Mouse (Mus musculus): ENCODE measurements at regions not wholly inside any gene's neighbourhood (a gene's known extent, or its start where the extent isn't known, plus 50 kb on each side); places are given as distances from the start of the nearest gene placed in this dataset.

DNA sequence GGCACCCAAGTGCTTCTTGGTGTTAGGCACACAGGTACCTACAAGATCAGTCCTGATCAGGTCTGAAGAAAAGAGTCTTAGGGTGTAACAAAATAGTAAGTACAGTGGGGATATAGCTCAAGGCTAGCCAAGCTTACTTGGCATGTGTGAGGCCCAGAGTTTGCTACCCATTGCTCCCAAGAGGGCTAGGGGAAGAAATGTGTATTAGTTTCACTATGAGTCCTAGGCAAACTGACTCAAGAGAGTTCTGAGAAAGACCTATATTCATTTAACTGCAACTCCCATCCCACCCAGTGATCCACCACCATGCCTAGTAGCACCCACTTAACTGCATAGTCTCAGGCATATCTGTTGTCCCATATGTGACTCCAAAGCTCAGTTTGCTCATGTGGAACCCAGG is 84.5 kb upstream of the Cdkn2b start:
- DNase-seq = no peak

DNA sequence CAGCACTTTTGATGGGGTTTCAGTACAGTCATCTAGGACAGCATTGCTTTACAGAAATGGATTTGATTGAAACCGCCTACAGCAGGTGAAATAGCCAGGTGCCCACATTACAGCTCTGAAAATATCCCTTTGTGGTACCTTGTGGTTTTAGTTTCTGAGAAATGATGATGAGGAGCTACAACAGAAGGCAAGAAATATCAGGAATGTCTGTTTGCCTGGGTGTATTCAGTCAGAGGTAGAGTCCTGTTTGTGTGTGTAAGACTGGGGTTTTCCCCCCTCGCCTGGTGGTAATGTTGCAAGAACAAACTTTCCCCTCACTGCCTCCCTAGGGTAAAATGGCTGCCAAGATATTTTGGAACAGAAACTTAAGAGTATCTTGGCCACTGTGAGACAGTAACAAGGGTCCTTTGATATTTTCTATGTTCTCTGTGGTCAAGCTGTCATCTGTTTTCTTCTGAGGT is 82.4 kb upstream of the Cdkn2b start:
- DNase-seq = no peak

DNA sequence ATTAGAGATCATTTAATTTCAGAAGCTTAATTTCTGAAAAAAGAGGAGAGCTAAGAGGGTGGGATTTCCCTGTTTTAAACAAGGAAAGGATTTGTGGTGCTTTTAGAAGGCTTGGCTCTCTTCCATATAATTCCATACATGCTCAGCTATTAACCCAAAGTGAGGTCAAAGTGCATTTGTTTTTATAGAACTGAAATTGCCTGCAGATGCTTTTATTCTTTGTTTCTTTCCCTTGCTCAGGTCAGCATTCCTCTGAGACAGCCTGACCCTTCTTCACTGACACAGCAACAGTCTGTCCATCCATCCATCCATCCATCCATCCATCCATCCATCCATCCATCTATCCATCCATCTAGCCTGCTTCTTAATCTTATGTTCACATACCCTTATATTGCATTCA is 82.0 kb upstream of the Cdkn2b start:
- DNase-seq = no peak

DNA sequence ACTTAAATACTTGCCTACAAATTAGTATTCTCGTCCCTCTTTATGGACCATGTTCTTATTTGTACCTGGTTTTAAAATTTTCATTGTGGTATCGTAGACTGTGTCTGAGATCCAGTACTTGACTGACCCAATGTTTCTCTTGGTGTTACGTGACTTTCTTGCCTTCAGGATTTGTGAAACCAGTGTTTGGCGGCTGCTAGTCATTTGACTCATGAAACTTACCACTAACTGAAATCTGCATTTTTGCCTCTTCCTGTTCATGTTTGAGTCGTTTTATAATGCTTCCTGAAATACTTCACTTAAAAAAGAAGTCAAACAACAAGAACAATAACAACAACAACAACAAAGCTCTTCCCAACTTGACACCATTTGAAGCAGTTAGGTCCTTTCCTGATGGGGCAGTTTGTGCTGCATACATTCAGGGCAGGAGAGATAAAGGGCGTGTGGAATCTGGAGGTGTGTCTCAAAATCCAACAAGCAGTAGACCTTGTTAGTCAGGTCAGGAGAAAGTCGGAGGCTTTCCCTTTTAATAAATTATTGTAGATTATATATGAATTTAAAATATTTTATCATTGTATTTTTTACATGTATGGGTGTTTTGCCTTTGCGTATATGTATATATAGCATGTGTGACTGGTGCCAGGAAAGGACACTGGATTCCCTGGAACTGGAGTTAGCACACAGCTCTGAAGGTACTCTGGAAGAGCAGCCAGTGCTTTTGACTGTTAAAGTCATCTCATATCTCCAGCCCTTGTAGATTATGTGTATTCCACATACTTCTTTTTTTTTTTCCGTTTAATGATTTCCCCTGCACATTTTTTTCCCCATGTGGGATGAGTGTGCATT is 80.8 kb upstream of the Cdkn2b start:
- no peak for DNase-seq

DNA sequence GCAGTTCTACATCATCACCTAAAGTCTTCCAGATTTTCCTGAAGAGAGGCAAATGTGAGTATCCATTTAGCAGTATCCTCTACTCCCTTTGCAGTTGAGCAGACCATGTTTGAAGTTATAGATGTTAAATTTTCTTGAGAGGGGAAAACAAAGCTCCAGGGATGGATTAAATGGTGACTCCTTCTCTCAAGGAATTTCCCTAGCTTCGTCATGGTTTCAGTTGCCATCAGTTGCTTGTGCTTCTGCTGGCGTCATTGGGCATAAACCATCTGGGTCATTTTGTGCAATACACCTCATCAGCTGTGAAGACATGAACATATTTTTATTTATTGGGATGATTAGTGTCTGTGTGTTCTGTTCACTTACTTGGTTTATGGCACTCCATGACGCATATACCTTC is 72.7 kb upstream of the Cdkn2b start:
- DNase-seq = no peak

DNA sequence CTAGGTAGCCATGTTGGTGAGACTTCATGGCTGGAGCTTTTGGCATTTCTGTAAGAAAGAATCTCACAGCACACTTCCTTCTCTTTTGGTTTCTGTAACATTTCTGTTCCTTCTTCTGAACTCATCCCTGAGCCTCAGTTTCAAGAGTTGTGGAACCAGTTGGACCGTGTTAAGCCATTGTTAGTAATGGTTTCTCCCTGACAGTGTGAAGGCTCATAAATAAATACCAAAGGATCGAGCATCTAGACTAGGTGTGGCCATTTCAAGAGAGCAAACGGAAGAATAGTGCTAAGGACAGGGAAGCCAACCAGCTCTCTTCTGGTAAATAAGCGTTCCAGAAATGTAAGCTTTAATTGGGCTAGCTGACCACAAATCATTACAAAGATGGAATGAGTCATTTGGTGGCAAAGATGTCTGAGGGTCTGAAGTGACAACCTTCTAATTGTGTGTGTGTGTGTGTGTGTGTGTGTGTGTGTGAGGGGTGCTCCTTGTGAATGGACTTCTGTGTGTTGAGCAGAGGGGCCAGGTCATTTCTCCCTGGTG is 71.7 kb upstream of the Cdkn2b start:
- DNase-seq = no peak

DNA sequence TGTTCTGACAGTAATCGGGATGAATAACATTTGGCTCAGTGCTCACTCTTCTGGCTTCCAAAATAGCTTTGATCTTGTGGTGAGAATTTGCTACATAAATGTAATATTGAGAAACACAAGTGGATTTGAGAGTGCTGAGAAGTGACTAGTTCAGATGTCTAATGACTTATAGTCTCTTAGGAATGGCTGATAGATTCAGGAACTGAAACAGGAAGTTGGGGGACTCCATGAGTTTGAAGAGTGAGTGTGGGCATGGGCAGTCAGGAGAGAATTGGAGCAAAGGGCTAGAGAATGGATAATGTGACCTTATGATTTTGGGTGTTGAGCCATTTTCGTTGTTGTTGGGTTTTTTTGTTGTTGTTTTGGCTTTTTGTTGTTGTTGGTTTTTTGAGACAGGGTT is 70.9 kb upstream of the Cdkn2b start:
- DNase-seq = no peak

DNA sequence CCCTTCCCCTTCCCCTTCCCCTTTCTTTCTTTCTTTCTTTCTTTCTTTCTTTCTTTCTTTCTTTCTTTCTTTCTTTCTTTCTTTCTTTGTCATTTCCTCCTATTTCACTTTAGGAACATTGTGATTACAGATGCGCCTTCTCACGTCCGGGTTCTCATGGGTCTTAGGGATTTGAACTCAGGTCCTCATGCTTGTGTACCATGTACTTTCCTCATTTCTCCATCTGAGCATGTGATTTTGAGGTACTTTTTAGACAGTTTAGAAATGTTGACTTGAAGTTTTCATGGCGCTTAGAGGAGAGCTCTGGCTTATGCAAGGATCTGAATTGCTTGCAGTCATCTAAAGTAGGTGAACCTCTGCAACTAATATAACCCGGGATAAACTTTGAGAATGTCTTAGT is 70.2 kb upstream of the Cdkn2b start:
- no peak for DNase-seq

DNA sequence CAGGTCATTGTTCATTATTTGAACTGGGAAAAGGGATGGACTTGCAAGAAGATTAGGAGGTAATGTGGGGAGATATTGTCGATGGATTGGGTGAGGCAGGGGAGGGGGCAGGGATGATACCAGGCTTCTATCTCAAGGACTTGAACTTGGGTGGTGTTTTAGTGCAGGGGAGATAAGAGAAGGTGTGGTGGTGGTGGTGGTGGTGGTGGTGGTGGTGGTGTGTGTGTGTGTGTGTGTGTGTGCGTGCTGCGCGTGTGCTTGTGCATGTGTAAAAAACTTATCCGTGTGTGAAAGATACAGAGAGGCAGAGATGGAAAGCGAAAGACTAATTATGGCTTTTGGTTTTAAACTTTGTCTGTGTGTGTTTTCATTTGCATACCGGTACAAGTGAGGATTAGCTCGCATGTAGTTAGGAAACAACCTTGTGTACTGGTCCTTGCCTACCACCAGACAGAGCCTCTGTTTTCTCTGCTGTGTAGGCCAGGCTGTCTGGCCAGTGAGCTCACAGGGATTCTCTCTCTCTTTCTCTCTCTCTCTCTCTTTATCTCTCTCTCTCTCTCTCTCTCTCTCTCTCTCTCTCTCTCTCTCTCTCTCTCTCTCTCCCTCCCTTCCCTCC is 69.6 kb upstream of the Cdkn2b start:
- no peak for DNase-seq

DNA sequence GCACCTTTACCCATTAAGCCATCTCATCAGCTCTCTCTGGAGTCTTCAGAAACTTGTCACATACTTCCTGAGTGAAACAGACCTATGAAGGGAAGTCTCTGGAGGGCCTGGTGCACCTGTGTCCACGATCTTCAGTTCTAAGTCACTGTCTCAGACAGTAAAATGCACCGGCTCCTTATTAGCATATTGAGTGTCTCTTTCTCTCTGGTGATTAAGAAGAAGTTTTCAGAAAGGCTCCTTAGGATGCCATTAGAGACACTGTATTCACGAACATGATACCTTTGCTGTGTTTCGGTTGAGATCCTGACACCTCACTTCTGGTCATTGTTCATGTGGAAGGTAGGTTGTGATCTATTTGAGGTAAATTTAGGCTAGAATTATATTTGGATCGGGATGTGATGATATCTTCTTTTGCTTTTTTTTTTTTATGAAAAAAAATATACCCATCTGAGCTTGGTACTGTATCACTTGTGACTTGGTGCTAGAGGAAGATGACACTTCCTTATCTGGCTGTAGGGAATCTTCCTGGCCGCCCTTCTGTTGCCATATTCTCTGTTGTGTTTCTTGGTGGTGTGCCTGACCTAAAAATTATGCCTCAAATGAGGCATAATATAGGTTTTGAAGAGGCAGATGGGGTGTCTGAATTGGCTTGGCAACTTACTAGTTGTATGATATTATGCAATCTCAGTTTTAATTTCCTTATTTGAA is 68.9 kb upstream of the Cdkn2b start:
- no peak for DNase-seq

DNA sequence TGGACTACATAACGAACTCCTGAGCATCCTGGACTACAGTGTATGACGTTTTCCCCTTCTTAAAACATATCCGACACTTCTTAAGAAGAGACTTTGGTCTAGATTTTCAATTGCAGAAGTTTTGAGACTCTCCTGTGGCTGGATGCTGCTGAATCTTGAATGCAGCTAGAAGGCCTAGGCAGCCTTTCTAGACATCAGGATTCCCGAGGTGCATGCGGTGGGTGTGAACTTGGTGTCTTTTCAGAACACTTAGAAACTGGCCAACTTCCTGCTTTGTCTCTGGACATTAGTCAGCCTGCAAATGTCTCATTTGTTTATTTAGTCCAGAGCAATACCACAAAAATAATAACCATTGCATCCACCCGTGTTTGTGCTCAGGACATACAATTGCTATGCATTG is 61.8 kb upstream of the Cdkn2b start:
- no peak for DNase-seq

DNA sequence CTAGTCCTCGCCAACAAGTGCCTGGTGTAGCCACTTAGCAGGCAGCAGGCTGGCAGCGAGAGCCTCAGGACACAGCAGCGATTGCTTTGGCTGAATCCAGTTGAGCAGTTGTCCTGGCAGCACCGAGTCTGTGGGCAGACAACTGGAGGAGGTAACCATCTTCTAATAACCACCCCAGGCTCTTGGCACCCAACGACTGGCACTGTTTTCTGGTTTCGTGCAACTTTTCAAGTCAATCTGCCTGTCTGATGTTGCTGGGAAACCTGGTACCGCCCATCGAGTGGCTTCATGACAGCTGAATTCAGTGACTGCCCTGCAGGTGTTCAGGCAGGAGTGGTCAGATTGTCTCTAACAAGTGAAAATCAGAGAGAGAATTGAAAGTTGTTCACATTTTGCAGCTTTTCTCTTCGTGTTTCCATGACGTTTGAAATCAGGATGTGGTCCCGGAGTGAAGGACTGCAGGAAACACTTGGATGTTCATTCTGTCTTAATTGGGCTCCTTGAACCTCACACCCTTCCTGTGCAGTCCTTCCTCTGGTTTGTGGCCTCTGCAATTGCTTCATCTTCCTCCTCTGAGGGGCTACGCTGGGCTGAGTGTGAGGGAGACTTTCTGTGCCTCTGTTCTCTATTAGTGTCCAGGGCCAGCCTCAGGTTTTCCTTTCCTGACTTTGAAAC is 58.1 kb upstream of the Cdkn2b start:
- DNase-seq = no peak

DNA sequence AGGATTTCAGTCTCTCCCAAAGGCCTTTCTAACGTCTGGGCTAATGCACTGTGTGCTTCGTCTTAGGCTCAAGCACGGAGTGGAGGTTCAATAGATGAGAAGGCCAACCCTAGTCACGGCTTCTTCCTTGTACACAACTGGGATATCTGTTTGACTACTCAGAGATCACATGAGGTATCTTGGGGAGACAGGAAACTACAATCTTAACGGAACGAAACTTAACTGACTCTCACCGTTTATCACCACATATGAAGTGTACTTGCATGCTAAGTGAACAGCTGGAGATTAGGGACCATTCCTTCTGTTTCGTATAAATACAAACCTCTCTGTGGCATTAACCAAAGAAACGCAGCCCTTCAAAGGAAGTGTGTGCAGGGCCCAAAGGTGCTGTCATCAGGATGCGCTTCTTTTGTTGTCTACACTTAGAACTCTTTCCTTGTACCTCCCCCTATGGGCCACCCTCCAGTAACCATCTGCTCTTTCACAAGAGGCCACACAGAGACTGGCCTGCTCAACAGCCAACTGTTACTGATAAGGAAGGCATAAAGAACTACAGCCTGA is 55.8 kb upstream of the Cdkn2b start:
- no peak for DNase-seq

DNA sequence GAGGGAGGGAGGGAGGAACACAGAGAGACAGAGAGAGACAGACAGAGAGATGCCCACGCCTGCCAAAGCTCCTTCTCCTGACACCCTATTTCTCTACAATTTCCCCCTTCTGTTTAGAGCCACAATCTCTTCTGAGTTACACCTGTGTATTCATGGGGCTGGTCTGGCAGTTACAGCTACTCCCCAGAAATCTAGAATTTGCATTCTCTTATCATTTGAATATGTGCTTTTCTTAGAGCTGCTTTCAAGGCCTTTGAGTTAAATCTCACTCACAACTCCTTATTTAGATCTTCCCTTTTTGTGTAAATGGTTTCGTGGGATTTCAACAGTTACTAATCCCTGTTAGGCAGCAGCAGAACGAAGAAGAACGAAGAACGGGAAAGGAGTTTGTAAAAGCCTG is 55.0 kb upstream of the Cdkn2b start:
- no peak for DNase-seq

DNA sequence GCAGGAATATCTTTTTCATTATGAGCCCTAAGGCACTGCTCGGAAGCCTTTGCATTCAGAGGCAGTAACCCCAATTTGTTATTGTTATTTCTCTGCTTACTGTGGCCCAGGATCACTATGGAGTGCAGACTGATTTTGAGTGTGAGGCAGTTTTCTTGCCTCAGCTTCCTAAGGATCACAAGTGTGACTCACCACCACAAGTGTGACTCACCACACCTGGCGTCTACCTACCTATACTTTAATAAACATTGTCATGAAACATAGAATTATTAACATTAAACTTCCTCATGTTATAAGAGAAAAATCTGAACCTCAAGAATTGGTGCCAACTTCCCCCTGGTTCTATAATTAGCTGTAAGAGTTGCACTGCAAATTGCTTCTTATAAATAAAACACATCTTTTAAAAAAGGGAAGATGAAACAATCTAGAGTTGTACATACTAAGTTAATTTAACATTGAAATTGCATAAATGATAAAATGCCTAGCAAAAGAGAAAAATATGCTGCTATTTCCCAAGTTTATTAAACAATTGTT is 52.4 kb upstream of the Cdkn2b start:
- no peak for DNase-seq

DNA sequence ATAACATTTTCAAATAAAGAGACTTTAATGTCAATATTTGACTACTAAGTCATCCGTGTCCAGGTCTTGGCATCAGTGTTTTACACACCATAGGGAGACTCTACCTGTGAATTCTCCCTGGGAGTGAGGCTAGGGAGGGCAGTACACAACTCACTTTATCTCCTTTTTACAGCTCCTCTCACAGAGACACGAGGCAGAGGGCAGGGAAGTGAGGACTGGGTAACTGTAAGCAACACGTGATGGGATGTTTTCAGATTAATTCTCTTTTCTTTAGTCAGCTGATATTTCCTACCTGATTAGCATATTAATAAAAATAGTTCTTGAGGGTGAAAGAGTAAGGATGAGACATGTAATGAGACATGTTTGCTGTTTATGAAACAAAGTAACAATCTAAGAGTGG is 51.8 kb upstream of the Cdkn2b start:
- DNase-seq = no peak

DNA sequence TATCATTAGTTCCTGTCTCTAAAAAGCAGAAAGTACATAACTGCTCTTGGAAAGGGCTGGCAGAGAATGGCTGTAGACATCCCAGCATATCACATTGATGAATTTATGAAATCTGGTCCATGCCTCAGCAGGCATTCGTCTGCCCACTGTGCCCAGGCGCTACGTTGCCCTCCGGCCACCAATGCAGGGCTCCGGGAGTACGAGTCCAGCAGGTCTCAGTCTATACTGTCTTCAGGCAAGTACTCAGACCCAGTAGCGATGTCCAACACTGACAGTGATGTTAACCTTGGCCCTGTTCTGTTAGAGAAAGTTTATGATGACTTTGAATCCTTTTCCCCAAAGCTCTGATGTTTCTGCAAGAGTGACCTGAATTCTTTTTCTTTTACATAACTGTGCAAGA is 50.5 kb upstream of the Cdkn2b start:
- no peak for DNase-seq
